Mouse (Mus musculus) B cell, adult 67 days (primary cell): ENCODE measurements around the gene Antxr1. TPM values are rescaled to one million over a fixed set of nuclear protein-coding genes. Genes with fewer than 3 reads are reported as not detected.

ENCODE experiments used
- total RNA-seq, 2 experiments: library from RNA; stranded (reverse); gene quantifications; 4 replicates each; pipeline ENCODE4 v1.2.4; 2023

Gene Antxr1
- under 1 TPM; 0.12 to 0.18 TPM for total RNA-seq

GRCm38 (mm10) chr6:87335091-87335934 is at the start of gene Antxr1:
Gene Antxr1 (minus strand): TSS chr6:87335821.

GRCm38 (mm10) chr6:87373057-87373456 is 37.4 kb upstream of the Antxr1 start, which contains the start of gene Gkn2:
Gene Gkn2 (plus strand): TSS chr6:87373357.

GRCm38 (mm10) chr6:87350829-87351228 is 15.2 kb upstream of the Antxr1 start, which contains the start of gene Gkn1:
Gene Gkn1 (minus strand): TSS chr6:87350942.

GRCm38 (mm10) chr6:87104123-87104796 is 231.4 kb downstream of the Antxr1 start, which contains the start of gene D6Ertd527e:
Gene D6Ertd527e (plus strand): TSS chr6:87104746.

Other genes starting within 250 kb of the Antxr1 start
- gene D6Ertd527e, start 231.1 kb downstream of the Antxr1 start, total RNA-seq = under 1 TPM in 1 of 2 experiments, not detected in 1; 0.99 TPM
- not detected for gene Gkn1, start 15.1 kb upstream of the Antxr1 start, total RNA-seq
- gene Gkn2, start 37.5 kb upstream of the Antxr1 start, total RNA-seq = not detected
- not detected for gene Gkn3, start 53.1 kb upstream of the Antxr1 start, total RNA-seq
- gene Bmp10, start 93.2 kb upstream of the Antxr1 start, total RNA-seq = not detected
- gene Arhgap25, start 197.4 kb upstream of the Antxr1 start, total RNA-seq = 100 to 1,000 TPM; 163 to 165 TPM